Mouse (Mus musculus): ENCODE data around the gene Kif28. TPM values are rescaled to one million over a fixed set of nuclear protein-coding genes. Genes with fewer than 3 reads are reported as not detected.
"Not testable (repeated sequence)": the region's sequence is repeated elsewhere in the genome, so short reads cannot be mapped to it uniquely, and the experiment has no call there.

Gene Kif28
- total RNA-seq, 1 experiment from 2014 or later: not detected

GRCm38 (mm10) chr1:179710739-179711138, 34.3 kb downstream of the Kif28 start:
- ATAC-seq (ENCODE audit: extremely low read depth, insufficient number of reproducible peaks, low FRiP score, poor library complexity, severe bottlenecking): no peak

GRCm38 (mm10) chr1:179709390-179709789, 35.7 kb downstream of the Kif28 start:
- no peak for ATAC-seq (ENCODE audit: extremely low read depth, insufficient number of reproducible peaks, low FRiP score, poor library complexity, severe bottlenecking)

GRCm38 (mm10) chr1:179705154-179705553, 39.9 kb downstream of the Kif28 start:
- no peak for ATAC-seq (ENCODE audit: extremely low read depth, insufficient number of reproducible peaks, low FRiP score, poor library complexity, severe bottlenecking)

GRCm38 (mm10) chr1:179704150-179704549, 40.9 kb downstream of the Kif28 start:
- no peak for ATAC-seq (ENCODE audit: extremely low read depth, insufficient number of reproducible peaks, low FRiP score, poor library complexity, severe bottlenecking)

GRCm38 (mm10) chr1:179689479-179689878, 55.6 kb downstream of the Kif28 start:
- no peak for ATAC-seq (ENCODE audit: extremely low read depth, insufficient number of reproducible peaks, low FRiP score, poor library complexity, severe bottlenecking)

- no peak for ATAC-seq (ENCODE audit: extremely low read depth, insufficient number of reproducible peaks, low FRiP score, poor library complexity, severe bottlenecking)
Observed at GRCm38 (mm10) chr1:179688914-179689313, 56.2 kb downstream of the Kif28 start.

GRCm38 (mm10) chr1:179688415-179688814, 56.7 kb downstream of the Kif28 start:
- ATAC-seq (ENCODE audit: extremely low read depth, insufficient number of reproducible peaks, low FRiP score, poor library complexity, severe bottlenecking): no peak

- no peak for ATAC-seq (ENCODE audit: extremely low read depth, insufficient number of reproducible peaks, low FRiP score, poor library complexity, severe bottlenecking)
Observed at GRCm38 (mm10) chr1:179687966-179688365, 57.1 kb downstream of the Kif28 start.

GRCm38 (mm10) chr1:179687305-179687704, 57.8 kb downstream of the Kif28 start:
- ATAC-seq (ENCODE audit: extremely low read depth, insufficient number of reproducible peaks, low FRiP score, poor library complexity, severe bottlenecking): no peak

GRCm38 (mm10) chr1:179686781-179687180, 58.3 kb downstream of the Kif28 start:
- ATAC-seq (ENCODE audit: extremely low read depth, insufficient number of reproducible peaks, low FRiP score, poor library complexity, severe bottlenecking): no peak

GRCm38 (mm10) chr1:179686348-179686747, 58.7 kb downstream of the Kif28 start:
- ATAC-seq (ENCODE audit: extremely low read depth, insufficient number of reproducible peaks, low FRiP score, poor library complexity, severe bottlenecking): no peak

GRCm38 (mm10) chr1:179682753-179683152, 62.3 kb downstream of the Kif28 start:
- not testable (repeated sequence) for ATAC-seq (ENCODE audit: extremely low read depth, insufficient number of reproducible peaks, low FRiP score, poor library complexity, severe bottlenecking)

GRCm38 (mm10) chr1:179679326-179679725, 65.7 kb downstream of the Kif28 start:
- ATAC-seq (ENCODE audit: extremely low read depth, insufficient number of reproducible peaks, low FRiP score, poor library complexity, severe bottlenecking): no peak

GRCm38 (mm10) chr1:179677031-179677430, 68.0 kb downstream of the Kif28 start:
- ATAC-seq (ENCODE audit: extremely low read depth, insufficient number of reproducible peaks, low FRiP score, poor library complexity, severe bottlenecking): no peak

GRCm38 (mm10) chr1:179674355-179674754, 70.7 kb downstream of the Kif28 start:
- ATAC-seq (ENCODE audit: extremely low read depth, insufficient number of reproducible peaks, low FRiP score, poor library complexity, severe bottlenecking): no peak

GRCm38 (mm10) chr1:179668836-179669537, 76.1 kb downstream of the Kif28 start:
- ATAC-seq (ENCODE audit: extremely low read depth, insufficient number of reproducible peaks, low FRiP score, poor library complexity, severe bottlenecking): no peak

GRCm38 (mm10) chr1:179668013-179668805, 76.9 kb downstream of the Kif28 start, which contains the start of gene Sccpdh:
Gene Sccpdh (plus strand): TSS chr1:179668210.
- peak; percentile 49 for ATAC-seq (ENCODE audit: extremely low read depth, insufficient number of reproducible peaks, low FRiP score, poor library complexity, severe bottlenecking)

GRCm38 (mm10) chr1:179667450-179667849, 77.6 kb downstream of the Kif28 start:
- no peak for ATAC-seq (ENCODE audit: extremely low read depth, insufficient number of reproducible peaks, low FRiP score, poor library complexity, severe bottlenecking)

GRCm38 (mm10) chr1:179666971-179667370, 78.1 kb downstream of the Kif28 start:
- no peak for ATAC-seq (ENCODE audit: extremely low read depth, insufficient number of reproducible peaks, low FRiP score, poor library complexity, severe bottlenecking)

GRCm38 (mm10) chr1:179664309-179664930, 80.7 kb downstream of the Kif28 start:
- no peak for ATAC-seq (ENCODE audit: extremely low read depth, insufficient number of reproducible peaks, low FRiP score, poor library complexity, severe bottlenecking)
